Mouse (Mus musculus) lung, embryonic 16.5 days (tissue): ENCODE measurements around the gene Usp37. TPM values are rescaled to one million over a fixed set of nuclear protein-coding genes. Genes with fewer than 3 reads are reported as not detected.
A peak's percentile ranks its signal among the peaks of the same experiment; 100 is the strongest.

Experiments
- ATAC-seq: fragments of 200-750 bp; cut with Nextera tagmentation; 2 replicates; pipeline ENCODE4 v1.8.0; 2017; ENCODE audit warnings: low read depth, mild to moderate bottlenecking, moderate library complexity
- H3K27ac ChIP-seq: fragments of 300-500 bp; sonication (generic); 2 replicates; pipeline ENCODE4 v1.5.1; 2014; ENCODE audit warnings: mild to moderate bottlenecking, control low read depth, low read length
- H3K27me3 ChIP-seq: fragments of 300-500 bp; sonication (generic); 2 replicates; pipeline ENCODE4 v1.6.1; 2014; ENCODE audit warnings: low read depth, low read length, mixed read lengths; ENCODE audit not compliant: control insufficient read depth, insufficient read depth
- H3K36me3 ChIP-seq: fragments of 300-500 bp; sonication (generic); 2 replicates; pipeline ENCODE4 v1.6.1; 2014; ENCODE audit warnings: low read length; ENCODE audit not compliant: control insufficient read depth, insufficient read depth
- H3K4me1 ChIP-seq: fragments of 300-500 bp; sonication (generic); replicated peaks from 2 replicates; pipeline ENCODE4 v1.6.1; 2014; ENCODE audit warnings: low read length, mixed read lengths; ENCODE audit not compliant: control insufficient read depth, insufficient read depth
- H3K4me2 ChIP-seq: fragments of 300-500 bp; sonication (generic); 2 replicates; pipeline ENCODE4 v1.6.1; 2014; ENCODE audit warnings: low read depth, low read length, control low read depth
- H3K4me3 ChIP-seq: fragments of 300-500 bp; sonication (generic); 2 replicates; pipeline ENCODE4 v1.5.1; 2014; ENCODE audit warnings: mild to moderate bottlenecking, low read length, control low read depth
- H3K9ac ChIP-seq: fragments of 300-500 bp; sonication (generic); 2 replicates; pipeline ENCODE4 v1.6.1; 2014; ENCODE audit warnings: low read length, control low read depth
- H3K9me3 ChIP-seq: fragments of 300-500 bp; sonication (generic); 2 replicates; pipeline ENCODE4 v1.6.1; 2016; ENCODE audit warnings: low read length; ENCODE audit not compliant: control insufficient read depth
- WGBS: fragments of 180-500 bp; shearing (Covaris S2); extraction: QIAGEN DNeasy Blood & Tissue Kit; methylation state at CpG from one replicate; pipeline ENCODE4 v1.1.7; 2014; 5-methylcytosine and 5-hydroxymethylcytosine counted together
- polyA plus RNA-seq: library from polyadenylated mRNA; unstranded; fragments of >200 nt; fragmentation: Nextera tagmentation; extraction: Ambion mirVana; gene quantifications from 2 replicates; pipeline ENCODE4 v1.2.1, GENCODE M21; 2015

Gene Usp37
- 29.9 and 31.0 TPM in 2 replicates for polyA plus RNA-seq

- Histone ChIP-seq H3K36me3 (no peaks in the 10 kb centered on the region), H3K4me3 (no peak within 1 kb of the TSS), H3K9ac (no peak within 1 kb of the TSS), H3K27ac (no peak within 1 kb of the TSS), H3K9me3 (no peaks in the 10 kb centered on the region), H3K27me3 (no peaks in the 10 kb centered on the region), H3K4me2 (no peak within 1 kb of the TSS), H3K4me1 (no peaks in the 10 kb centered on the region)
- WGBS: 66% methylated on average over 4 of the region's 4 CpGs
- no peak for ATAC-seq
Measured at GRCm38 (mm10) chr1:74544184-74544583, at the start of gene Usp37. TSS of gene Usp37 (minus strand) at chr1:74544284.

GRCm38 (mm10) chr1:74587773-74588445 is 43.8 kb upstream of the Usp37 start, which contains the start of the genes Zfp142 and Bcs1l:
TSS of gene Zfp142 (minus strand) at chr1:74588246.
TSS of gene Bcs1l (plus strand) at chr1:74588289.
- Histone ChIP-seq H3K4me2 (peak within 1 kb of the TSS; percentile 94), H3K9ac (peak within 1 kb of the TSS; percentile 87), H3K9me3 (no peaks in the 10 kb centered on the region), H3K4me1 (peaks cover 15% of the 10 kb centered on the region), H3K27ac (peak within 1 kb of the TSS; percentile 68), H3K36me3 (peaks cover 15% of the 10 kb centered on the region; the same call in 1 of the 2 replicates), H3K27me3 (no peaks in the 10 kb centered on the region), H3K4me3 (peak within 1 kb of the TSS; percentile 87)
- WGBS: 0% methylated on average over 46 of the region's 48 CpGs
- peak; percentile 99 for ATAC-seq

- Histone ChIP-seq H3K27ac (peak overlapping the region; percentile 68), H3K4me1 (peaks cover 15% of the 10 kb centered on the region), H3K27me3 (no peaks in the 10 kb centered on the region), H3K9ac (peak overlapping the region; percentile 87), H3K36me3 (peaks cover 16% of the 10 kb centered on the region), H3K4me2 (peak overlapping the region; percentile 94), H3K9me3 (no peaks in the 10 kb centered on the region), H3K4me3 (peak overlapping the region; percentile 87)
- 0% methylated on average over 24 of the region's 24 CpGs for whole genome bisulfite sequencing
- no peak for ATAC-seq
Measured at GRCm38 (mm10) chr1:74587233-74587772, 43.2 kb upstream of the Usp37 start.

GRCm38 (mm10) chr1:74584616-74585398 is 40.7 kb upstream of the Usp37 start:
- Histone ChIP-seq H3K4me2 (no peak overlapping the region), H3K27me3 (no peaks in the 10 kb centered on the region), H3K9ac (no peak overlapping the region), H3K9me3 (no peaks in the 10 kb centered on the region), H3K4me3 (no peak overlapping the region), H3K4me1 (peaks cover 15% of the 10 kb centered on the region), H3K27ac (no peak overlapping the region), H3K36me3 (peaks cover 12% of the 10 kb centered on the region)
- WGBS: 87% methylated on average over 3 of the region's 3 CpGs
- ATAC-seq: no peak

GRCm38 (mm10) chr1:74582621-74583020 is 38.5 kb upstream of the Usp37 start:
- ATAC-seq: no peak
- no peaks in the 10 kb centered on the region for H3K9me3 ChIP-seq
- peaks cover 16% of the 10 kb centered on the region for H3K36me3 ChIP-seq

GRCm38 (mm10) chr1:74569739-74570719 is 25.9 kb upstream of the Usp37 start:
- Histone ChIP-seq H3K9me3 (no peaks in the 10 kb centered on the region), H3K36me3 (peaks cover 54% of the 10 kb centered on the region), H3K9ac (no peak overlapping the region), H3K4me2 (no peak overlapping the region), H3K4me3 (no peak overlapping the region), H3K27me3 (no peaks in the 10 kb centered on the region), H3K4me1 (no peaks in the 10 kb centered on the region), H3K27ac (no peak overlapping the region)
- 90% methylated on average over 29 of the region's 29 CpGs for whole genome bisulfite sequencing
- ATAC-seq: no peak

More at GRCm38 (mm10) chr1:74582621-74583020, 38.5 kb upstream of the Usp37 start:
- H3K9ac ChIP-seq: no peak overlapping the region
- H3K4me3 ChIP-seq: no peak overlapping the region
- WGBS: 72% methylated on average over 3 of the region's 3 CpGs
- no peaks in the 10 kb centered on the region for H3K27me3 ChIP-seq
- H3K27ac ChIP-seq: no peak overlapping the region
- peaks cover 11% of the 10 kb centered on the region for H3K4me1 ChIP-seq
- no peak overlapping the region for H3K4me2 ChIP-seq

GRCm38 (mm10) chr1:74565834-74566233 is 21.8 kb upstream of the Usp37 start:
- Histone ChIP-seq H3K4me3 (no peak overlapping the region), H3K36me3 (peaks cover 39% of the 10 kb centered on the region), H3K27me3 (no peaks in the 10 kb centered on the region), H3K4me1 (no peaks in the 10 kb centered on the region), H3K9ac (no peak overlapping the region), H3K27ac (no peak overlapping the region), H3K9me3 (no peaks in the 10 kb centered on the region), H3K4me2 (no peak overlapping the region)
- ATAC-seq: no peak
- 96% methylated on average over 6 of the region's 6 CpGs for WGBS

GRCm38 (mm10) chr1:74559061-74559460 is 15.0 kb upstream of the Usp37 start:
- no peaks in the 10 kb centered on the region for H3K36me3 ChIP-seq
- no peak overlapping the region for H3K9ac ChIP-seq
- H3K27me3 ChIP-seq: no peaks in the 10 kb centered on the region
- H3K27ac ChIP-seq: no peak overlapping the region
- no peaks in the 10 kb centered on the region for H3K9me3 ChIP-seq
- H3K4me1 ChIP-seq: no peaks in the 10 kb centered on the region
- no peak for ATAC-seq
- 77% methylated on average over 5 of the region's 5 CpGs for WGBS
- no peak overlapping the region for H3K4me2 ChIP-seq
- H3K4me3 ChIP-seq: no peak overlapping the region
